Mouse (Mus musculus): ENCODE data around the gene Folr2. TPM values are rescaled to one million over a fixed set of nuclear protein-coding genes. Genes with fewer than 3 reads are reported as not detected.

The Folr2 gene
- 1.2 TPM for polyA plus RNA-seq (2014; fragmentation: Illumina TruSeq; extraction: RNeasy Lipid Tissue Mini Kit (QIAGEN cat#74804); ENCODE audit: low read depth, low replicate concordance)

DNA sequence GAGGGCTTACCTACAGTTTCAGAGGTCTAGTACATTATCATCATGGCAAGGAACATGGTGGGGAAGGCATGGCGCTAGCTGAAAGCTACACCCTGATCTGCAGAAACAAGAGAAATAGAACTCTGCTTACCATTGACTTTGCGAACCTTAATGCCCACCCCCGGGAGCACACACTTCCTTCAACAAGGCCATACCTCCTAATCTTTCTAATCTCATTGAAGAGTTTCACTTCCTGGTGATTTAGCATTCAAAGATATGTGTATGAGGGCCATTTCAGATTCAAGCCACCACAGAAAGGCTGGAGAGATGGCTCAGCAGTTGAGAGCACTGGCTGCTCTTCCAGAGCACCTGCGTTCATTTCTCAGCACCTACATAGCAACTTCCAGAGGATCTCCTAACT is at the start of gene Folr2:
TSS of gene Folr2 (minus strand) at position 101 of the 400 bp plus-strand sequence.

DNA sequence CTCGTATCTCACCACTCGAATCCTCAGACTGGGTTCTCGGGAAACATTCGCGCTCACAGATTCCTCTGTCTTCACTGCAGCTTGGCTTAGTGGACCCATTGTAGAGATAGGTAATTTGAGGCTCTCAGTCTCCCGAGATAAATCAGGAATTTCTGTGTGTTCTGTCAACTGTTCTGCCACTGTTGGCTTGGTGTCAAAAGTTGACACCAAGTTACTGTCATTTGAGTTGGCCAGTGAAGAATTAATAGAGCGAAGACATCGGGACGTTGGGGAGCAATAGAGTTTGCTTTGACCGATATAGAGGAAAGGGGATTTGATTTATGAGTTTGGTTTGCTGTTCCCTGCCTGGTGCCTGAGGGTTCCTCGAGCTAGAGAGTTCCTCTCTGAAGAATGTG is 49.3 kb upstream of the Folr2 start, which contains the start of gene Tomt:
TSS of gene Tomt (minus strand) at position 73 of the 395 bp plus-strand sequence.

DNA sequence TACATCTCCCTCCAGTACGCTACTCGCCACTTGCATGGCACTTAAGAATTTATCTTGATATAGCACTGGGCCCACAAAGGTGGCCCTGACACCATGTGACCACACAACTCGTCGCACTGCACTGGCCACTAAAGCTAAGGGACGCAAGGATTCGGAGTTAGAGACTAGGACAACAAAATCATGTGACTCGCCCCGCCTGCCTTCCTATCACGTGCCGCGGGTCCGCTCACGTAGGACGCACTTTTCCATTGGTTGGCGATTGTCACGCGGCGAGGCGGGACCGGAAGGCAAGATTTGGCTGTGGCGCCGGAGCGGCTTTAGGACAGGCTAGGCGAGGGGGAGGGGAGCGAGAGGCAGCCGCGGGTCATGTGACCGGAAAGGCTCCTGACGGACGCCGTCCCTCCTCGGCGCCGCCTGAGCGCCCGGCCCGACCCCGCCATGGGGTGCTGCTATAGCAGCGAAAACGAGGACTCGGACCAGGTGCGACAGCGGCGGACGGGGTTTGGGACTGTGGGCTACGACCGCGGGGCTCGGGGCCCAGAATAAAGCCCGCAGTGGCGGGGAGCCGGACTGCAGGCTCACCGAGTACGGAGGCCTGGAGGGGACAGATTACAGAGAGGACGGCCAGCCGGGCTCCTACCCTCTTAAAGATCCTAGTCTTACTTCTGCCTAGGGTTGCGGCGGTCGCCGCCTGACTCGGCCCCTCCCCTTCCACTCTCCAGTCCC is 48.7 kb upstream of the Folr2 start, which contains the start of gene Lamtor1:
TSS of gene Lamtor1 (plus strand) at position 344 of the 726 bp plus-strand sequence.

DNA sequence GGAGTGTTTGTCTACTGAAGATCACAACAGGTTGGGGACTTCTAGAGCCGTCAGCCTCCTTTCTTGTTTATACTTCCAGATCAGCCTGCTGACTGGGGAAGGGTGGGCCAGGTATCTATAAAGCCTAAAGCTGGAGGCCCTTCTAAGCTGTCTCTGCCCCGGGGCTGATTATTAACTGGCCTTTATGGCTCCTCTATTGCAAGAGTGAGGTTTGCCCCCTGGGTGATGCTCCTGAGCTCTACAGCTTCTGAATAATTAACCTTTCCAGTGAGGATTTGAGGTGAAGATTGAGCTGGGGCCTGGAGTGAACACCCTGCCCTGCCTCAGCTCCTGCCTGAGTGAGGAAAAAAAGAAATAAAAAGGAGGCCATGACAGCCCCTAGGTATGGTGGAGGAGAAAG is 13.6 kb upstream of the Folr2 start, which contains the start of gene Folr1:
TSS of gene Folr1 (minus strand) at position 160 of the 400 bp plus-strand sequence.

DNA sequence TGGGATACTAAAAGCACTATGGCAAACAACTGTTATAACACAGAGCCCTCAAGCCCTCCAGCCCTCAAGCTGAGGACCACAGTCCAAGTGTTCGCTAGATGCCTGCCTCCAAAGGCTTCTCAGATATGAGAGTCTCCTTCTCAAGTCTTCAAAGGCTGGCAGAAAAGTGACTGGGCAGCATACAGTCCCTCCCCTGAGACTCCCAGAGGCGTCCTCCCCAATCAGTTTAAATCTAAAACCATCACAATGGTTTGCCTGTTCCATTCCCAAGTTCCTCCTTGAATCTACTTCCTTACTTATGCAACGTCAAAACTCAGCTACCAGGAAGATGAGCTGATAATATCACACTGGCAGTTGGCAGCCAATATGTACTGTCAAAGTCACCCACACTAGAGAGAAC is 6.4 kb upstream of the Folr2 start, which contains the start of gene Anapc15:
TSS of gene Anapc15 (plus strand) at position 301 of the 400 bp plus-strand sequence.

DNA sequence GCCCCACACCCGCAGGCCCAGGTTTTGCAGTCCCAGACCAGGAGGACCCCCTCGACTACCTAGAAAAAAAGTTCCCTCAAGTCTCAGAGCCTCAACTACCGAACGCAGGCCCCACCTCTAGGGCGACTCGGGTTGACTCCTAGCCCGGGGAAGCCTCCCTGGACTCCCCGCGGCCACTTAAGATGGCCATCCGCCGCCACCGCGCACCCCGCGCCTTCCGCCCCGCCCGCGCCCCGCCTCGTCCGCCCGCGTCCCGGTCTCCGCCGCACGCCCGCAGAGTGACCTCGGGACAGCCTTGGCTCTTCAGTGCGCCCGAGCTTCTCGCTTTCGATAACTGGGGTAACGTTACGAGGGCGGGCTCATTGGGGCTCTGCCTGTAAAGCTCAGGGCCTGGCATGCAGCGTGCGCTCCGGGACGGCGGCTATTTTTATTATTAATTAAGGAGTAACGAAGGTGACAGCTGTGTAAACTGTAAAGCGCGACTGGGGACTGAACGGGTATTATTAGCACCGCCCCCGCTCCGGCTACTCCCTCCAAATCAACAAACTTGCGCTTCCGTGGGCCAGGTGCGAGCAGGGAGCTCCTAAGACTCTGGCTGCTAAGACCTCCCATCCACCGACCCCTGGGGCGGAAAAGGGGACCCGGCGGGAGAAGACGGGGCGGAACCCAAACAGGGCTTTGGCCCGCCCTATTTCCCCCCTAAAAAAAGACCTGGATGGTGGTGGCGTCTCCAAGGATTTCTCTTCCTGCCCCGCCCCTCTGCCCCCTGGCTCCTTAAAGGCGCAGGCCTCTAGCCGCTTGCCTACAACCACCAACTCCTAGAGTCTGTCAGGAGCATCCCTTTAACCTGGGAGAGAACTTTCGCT is 19.2 kb downstream of the Folr2 start, which contains the start of gene Inppl1:
TSS of gene Inppl1 (minus strand) at position 624 of the 866 bp plus-strand sequence.

DNA sequence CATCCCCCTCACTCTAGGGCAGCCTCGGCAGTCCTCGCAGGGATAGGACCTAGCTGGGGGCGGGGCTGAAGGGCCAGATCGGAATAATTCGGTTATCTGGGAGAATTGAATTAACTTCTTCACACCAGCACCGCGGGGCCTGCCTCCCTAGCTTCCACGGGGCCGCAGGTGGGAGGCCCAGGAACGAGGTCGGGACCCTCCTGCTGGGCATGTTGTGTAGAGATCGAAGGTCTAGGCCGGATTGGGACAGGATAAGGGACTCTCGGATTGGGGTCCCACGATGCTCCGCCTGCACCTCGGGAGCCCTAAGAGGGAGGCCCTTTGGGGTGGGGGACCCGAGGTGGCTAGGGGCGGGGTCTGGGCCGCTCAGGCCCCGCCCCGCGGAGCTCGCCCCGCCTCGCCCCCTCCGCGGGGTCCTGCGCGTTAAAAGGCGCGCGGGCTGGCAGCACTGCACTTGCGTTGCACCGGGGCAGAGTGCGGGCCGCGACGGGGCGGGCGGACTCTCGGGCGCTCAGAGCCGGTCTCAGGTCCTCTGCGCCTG is 39.1 kb downstream of the Folr2 start, which contains the start of gene Phox2a:
TSS of gene Phox2a (plus strand) at position 453 of the 541 bp plus-strand sequence.

Other genes with a start within 250 kb of the Folr2 start
- 4.3 TPM for gene Clpb, start 193.6 kb downstream of the Folr2 start, polyA plus RNA-seq (2014; fragmentation: Illumina TruSeq; extraction: RNeasy Lipid Tissue Mini Kit (QIAGEN cat#74804); ENCODE audit: low read depth, low replicate concordance)
- not detected for gene Phox2a, start 38.9 kb downstream of the Folr2 start, polyA plus RNA-seq (2014; fragmentation: Illumina TruSeq; extraction: RNeasy Lipid Tissue Mini Kit (QIAGEN cat#74804); ENCODE audit: low read depth, low replicate concordance)
- gene Inppl1, start 19.0 kb downstream of the Folr2 start, polyA plus RNA-seq (2014; fragmentation: Illumina TruSeq; extraction: RNeasy Lipid Tissue Mini Kit (QIAGEN cat#74804); ENCODE audit: low read depth, low replicate concordance) = 37.8 TPM
- 10.9 TPM for gene Anapc15, start 6.5 kb upstream of the Folr2 start, polyA plus RNA-seq (2014; fragmentation: Illumina TruSeq; extraction: RNeasy Lipid Tissue Mini Kit (QIAGEN cat#74804); ENCODE audit: low read depth, low replicate concordance)
- gene Folr1, start 13.6 kb upstream of the Folr2 start, polyA plus RNA-seq (2014; fragmentation: Illumina TruSeq; extraction: RNeasy Lipid Tissue Mini Kit (QIAGEN cat#74804); ENCODE audit: low read depth, low replicate concordance) = not detected
- gene Lamtor1, start 48.7 kb upstream of the Folr2 start, polyA plus RNA-seq (2014; fragmentation: Illumina TruSeq; extraction: RNeasy Lipid Tissue Mini Kit (QIAGEN cat#74804); ENCODE audit: low read depth, low replicate concordance) = 11.3 TPM
- not detected for gene Tomt, start 49.2 kb upstream of the Folr2 start, polyA plus RNA-seq (2014; fragmentation: Illumina TruSeq; extraction: RNeasy Lipid Tissue Mini Kit (QIAGEN cat#74804); ENCODE audit: low read depth, low replicate concordance)
- gene Lrrc51, start 76.7 kb upstream of the Folr2 start, polyA plus RNA-seq (2014; fragmentation: Illumina TruSeq; extraction: RNeasy Lipid Tissue Mini Kit (QIAGEN cat#74804); ENCODE audit: low read depth, low replicate concordance) = 5.4 TPM
- gene Numa1, start 76.9 kb upstream of the Folr2 start, polyA plus RNA-seq (2014; fragmentation: Illumina TruSeq; extraction: RNeasy Lipid Tissue Mini Kit (QIAGEN cat#74804); ENCODE audit: low read depth, low replicate concordance) = 86.8 TPM
- gene Il18bp, start 161.5 kb upstream of the Folr2 start, polyA plus RNA-seq (2014; fragmentation: Illumina TruSeq; extraction: RNeasy Lipid Tissue Mini Kit (QIAGEN cat#74804); ENCODE audit: low read depth, low replicate concordance) = 8.7 TPM
- gene Rnf121, start 208.3 kb upstream of the Folr2 start, polyA plus RNA-seq (2014; fragmentation: Illumina TruSeq; extraction: RNeasy Lipid Tissue Mini Kit (QIAGEN cat#74804); ENCODE audit: low read depth, low replicate concordance) = 18.5 TPM
- gene Xndc1, start 208.3 kb upstream of the Folr2 start, polyA plus RNA-seq (2014; fragmentation: Illumina TruSeq; extraction: RNeasy Lipid Tissue Mini Kit (QIAGEN cat#74804); ENCODE audit: low read depth, low replicate concordance) = 17.0 TPM
- 0.25 TPM for gene Xntrpc, start 208.5 kb upstream of the Folr2 start, polyA plus RNA-seq (2014; fragmentation: Illumina TruSeq; extraction: RNeasy Lipid Tissue Mini Kit (QIAGEN cat#74804); ENCODE audit: low read depth, low replicate concordance)
- gene Trpc2, start 225.9 kb upstream of the Folr2 start, polyA plus RNA-seq (2014; fragmentation: Illumina TruSeq; extraction: RNeasy Lipid Tissue Mini Kit (QIAGEN cat#74804); ENCODE audit: low read depth, low replicate concordance) = not detected
- not detected for gene Art1, start 244.5 kb upstream of the Folr2 start, polyA plus RNA-seq (2014; fragmentation: Illumina TruSeq; extraction: RNeasy Lipid Tissue Mini Kit (QIAGEN cat#74804); ENCODE audit: low read depth, low replicate concordance)